Mouse (Mus musculus) embryonic fibroblast, embryonic 13.5 days (primary cell): ENCODE data around the gene Dhdh.

Source experiments
- CTCF ChIP-seq: IDR thresholded peaks from 2 replicates; pipeline ENCODE4 v1.5.1; 2011; ENCODE audit warnings: mild to moderate bottlenecking, control low read depth, low read length, moderate library complexity, borderline replicate concordance; ENCODE audit not compliant: insufficient read depth
- POLR2A ChIP-seq: IDR thresholded peaks from 2 replicates; pipeline ENCODE4 v1.6.1; 2011; ENCODE audit warnings: low read depth, mild to moderate bottlenecking, control low read depth, low read length, moderate library complexity

- TF ChIP-seq CTCF (no peak), POLR2A (no peak)
Observed at GRCm38 (mm10) chr7:45518618-45519017, 30.0 kb upstream of the Dhdh start.
